Mouse (Mus musculus) fibroblast of lung, adult 2 months (primary cell): ENCODE data around the gene Vdr.
"Not testable (repeated sequence)": the region's sequence is repeated elsewhere in the genome, so short reads cannot be mapped to it uniquely, and the experiment has no call there.

Experiments
- DNase-seq: peaks from one replicate; pipeline ENCODE4 v3.0.0-alpha.2; 2011; ENCODE audit warnings: low read depth

Gene Vdr

DNA sequence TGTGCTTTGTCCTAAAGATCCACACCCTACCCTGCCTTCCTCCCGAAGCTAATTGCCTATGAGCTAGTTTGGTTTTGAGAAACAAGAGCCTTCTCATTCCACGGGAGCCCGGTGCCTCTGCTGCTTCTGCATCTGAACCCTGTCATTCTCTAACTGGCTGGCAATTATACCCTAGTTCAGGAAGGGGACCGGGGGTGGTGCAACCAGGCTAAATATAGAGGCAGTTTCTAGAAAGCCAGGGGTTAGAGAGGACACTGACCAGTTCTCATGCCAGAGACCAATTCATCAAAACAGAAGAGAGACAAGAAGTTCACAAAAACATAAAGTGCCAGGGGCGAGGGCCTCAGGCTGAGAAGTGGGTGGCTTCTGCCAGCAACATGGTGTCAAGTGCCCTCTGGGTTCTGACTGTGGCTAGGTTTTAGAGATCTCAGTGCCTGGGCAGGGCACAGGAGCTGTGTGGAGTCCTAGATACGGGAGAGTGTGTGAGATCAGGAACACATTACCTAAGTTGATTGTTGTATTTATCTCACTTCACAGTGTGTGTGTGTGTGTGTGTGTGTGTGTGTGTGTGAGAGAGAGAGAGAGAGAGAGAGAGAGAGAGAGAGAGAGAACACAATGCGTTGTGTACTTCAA, 31.6 kb downstream of the Vdr start:
- DNase-seq = no peak

- DNase-seq = no peak
These were observed 34.6 kb downstream of the Vdr start for GRCm38 (mm10) chr15:97875784-97876183.

GRCm38 (mm10) chr15:97873717-97874116, 36.7 kb downstream of the Vdr start:
- DNase-seq = no peak

DNA sequence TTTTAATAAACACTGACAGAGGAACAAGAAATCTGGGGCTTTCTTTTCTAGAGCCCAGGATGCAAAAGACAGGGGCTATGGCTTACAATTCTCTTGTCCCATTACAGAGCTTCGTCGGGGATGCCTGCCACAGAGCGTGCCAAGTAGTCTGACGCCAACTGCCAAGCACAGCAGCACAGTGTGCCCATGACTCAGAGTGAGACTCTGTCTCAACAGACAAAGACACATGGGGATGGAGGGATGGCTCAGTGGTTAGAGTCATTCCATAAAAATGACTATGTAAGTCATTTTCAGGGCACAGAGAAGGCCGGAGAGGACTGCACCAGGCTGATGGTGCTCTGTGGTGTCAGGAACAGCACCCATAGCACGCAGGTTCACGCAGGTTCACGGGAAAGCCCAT, 38.3 kb downstream of the Vdr start:
- peak; percentile 20 for DNase-seq

GRCm38 (mm10) chr15:97871055-97872030, 39.1 kb downstream of the Vdr start:
- DNase-seq = peak; percentile 36

- DNase-seq = not testable (repeated sequence)
These were observed 40.3 kb downstream of the Vdr start for GRCm38 (mm10) chr15:97870116-97870515.

DNA sequence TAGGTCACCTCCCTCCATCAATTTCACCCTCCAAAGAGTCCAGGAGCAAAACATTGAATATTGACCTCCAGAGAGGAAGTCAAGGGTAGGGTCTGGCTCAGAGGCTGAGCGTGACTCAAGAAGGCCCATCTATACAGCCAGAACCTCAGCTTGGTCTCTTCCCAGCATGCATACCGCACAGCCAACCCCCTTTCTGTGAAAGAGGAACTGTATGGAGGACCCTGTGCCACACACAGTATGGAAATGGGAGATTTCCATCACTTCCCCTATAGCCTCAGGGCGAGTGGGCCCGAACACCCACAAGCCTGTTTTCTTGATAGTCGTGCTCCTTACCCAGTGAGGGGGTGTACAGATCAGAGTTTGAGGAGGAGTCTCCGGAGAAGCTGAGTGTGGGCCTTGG, 41.4 kb downstream of the Vdr start:
- DNase-seq = no peak

- no peak for DNase-seq
These were observed 44.4 kb downstream of the Vdr start for GRCm38 (mm10) chr15:97865988-97866387.

DNA sequence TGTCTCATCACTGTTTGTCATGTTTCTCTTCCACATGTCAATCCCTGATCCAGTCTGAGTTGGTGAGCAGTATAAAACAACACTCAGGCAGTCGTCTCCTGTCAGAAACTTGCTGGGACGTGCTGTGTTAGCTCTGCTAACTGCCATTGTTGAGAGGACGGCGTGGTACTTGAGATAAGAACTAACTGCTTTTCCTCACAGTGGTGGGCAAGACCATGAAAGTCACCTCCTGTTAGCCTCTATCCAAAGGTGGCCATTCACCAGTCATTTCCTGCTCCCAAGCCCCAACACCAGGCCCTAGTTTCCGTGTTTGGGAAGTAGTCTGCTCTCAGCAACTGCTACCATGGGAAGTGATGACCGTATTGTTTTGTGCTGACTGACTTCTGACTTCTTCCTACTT, 45.3 kb downstream of the Vdr start:
- DNase-seq = no peak

GRCm38 (mm10) chr15:97864361-97865045, 45.9 kb downstream of the Vdr start:
- no peak for DNase-seq

- DNase-seq = no peak
These were observed 46.9 kb downstream of the Vdr start for GRCm38 (mm10) chr15:97863494-97863881.

DNA sequence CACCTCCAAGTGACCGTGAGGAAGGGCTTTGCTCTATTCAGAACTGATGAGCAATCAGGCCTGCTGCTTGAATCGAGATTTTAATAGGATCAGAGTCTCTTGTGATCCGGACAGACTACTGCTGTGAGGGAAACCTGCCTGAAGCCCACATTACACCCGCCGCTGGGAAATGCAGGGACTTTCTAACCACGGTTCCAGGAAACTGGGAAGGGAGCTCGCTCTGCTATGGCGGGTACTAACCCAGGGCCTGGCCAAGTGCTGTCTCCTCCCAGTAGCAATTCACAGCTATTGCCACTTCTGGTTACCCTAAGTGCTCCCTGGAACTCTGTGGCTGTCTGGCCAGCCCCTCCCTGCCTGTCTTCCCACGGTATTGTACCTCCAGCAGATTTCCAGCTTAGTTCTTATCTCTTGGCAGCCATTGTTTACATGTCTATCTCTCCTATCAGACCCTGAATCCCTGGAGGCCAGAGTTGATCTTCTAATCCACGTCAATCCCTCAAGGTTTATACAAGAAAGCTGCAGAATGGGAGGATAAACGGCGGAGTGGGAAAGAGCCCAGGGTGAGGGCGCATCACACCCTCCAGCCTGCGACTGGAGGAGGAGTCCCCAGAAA, 47.4 kb downstream of the Vdr start:
- DNase-seq = no peak

DNA sequence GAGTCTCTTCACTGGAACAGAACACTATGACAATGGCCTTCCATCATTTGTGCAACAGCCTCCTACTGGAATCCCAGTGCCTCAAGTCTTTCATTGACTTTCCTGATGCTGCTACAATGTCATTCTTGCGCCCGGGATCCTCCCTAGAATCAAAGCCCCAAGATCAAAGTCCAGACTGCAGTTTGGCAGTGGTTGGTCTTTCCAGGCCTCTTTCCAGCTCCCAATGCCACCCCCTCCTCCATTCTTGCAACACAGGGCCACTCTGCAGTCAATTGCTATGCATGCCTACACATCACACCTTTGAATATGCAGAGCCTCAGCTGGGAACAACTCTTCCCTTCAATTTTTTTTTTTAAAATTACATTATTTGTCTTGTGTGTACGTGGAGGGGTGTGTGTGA, 50.1 kb downstream of the Vdr start:
- no peak for DNase-seq

- DNase-seq = no peak
These were observed 52.0 kb downstream of the Vdr start for GRCm38 (mm10) chr15:97858431-97858830.

DNA sequence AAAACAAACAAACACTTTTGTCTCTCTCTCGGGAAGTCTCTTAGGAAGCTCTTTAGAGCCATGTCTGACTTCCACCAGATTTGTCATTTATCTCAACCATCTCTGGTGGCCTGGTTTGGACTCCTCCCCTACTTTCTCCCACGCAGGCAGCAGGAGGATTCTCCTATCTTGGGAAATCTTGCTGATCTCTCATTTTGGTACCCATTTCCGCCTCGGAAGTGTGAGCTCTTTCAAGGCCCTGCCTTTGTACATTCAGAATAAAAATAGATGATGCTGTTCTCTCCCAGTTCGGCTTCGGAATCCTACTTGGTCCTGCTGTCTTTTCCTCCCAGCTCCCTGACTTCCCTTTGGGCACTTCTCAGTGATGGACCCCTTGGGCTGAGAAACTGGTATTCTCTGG, 55.9 kb downstream of the Vdr start:
- DNase-seq = no peak

- DNase-seq = no peak
These were observed 56.4 kb downstream of the Vdr start for GRCm38 (mm10) chr15:97854059-97854458.

DNA sequence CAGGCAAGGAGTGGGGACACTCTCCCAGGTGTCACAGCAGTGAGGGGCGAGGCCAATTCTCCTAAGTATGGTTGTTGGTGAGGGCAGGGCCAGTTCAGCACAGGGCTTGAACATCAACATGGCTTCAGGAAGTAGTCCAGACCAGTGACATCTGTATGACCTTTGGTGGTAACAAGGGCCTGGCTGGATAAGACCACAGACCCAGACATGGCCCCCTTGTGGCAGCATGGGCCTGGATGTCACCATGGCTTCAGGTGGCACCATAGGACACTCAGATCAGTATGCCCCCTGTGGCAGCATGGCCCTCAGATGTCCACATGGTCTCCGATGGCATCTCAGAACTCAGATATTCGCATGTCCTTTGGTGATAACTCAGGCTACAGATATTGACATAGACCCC, 58.1 kb downstream of the Vdr start:
- no peak for DNase-seq

- DNase-seq = no peak
These were observed 59.4 kb downstream of the Vdr start for GRCm38 (mm10) chr15:97851011-97851410.

DNA sequence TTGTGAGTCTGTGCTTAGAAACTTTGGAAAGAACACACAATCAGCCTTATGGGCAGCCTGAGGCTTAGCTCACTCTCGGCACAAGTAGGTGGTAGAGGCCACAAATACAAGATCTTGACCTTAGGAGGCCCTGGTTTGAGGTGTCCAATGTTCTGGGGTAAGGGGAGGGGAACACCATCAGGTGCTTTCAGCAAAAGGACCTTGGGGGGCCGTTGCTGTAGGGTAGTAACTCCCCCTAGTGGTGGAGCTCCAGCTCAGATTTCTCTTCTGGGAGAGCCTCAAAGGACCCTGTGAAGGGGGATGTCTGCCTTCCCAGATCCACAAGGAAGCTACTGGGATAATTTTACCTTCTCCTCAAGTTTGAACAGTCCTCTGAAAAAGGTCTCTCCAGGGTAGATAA, 60.0 kb downstream of the Vdr start:
- no peak for DNase-seq

DNA sequence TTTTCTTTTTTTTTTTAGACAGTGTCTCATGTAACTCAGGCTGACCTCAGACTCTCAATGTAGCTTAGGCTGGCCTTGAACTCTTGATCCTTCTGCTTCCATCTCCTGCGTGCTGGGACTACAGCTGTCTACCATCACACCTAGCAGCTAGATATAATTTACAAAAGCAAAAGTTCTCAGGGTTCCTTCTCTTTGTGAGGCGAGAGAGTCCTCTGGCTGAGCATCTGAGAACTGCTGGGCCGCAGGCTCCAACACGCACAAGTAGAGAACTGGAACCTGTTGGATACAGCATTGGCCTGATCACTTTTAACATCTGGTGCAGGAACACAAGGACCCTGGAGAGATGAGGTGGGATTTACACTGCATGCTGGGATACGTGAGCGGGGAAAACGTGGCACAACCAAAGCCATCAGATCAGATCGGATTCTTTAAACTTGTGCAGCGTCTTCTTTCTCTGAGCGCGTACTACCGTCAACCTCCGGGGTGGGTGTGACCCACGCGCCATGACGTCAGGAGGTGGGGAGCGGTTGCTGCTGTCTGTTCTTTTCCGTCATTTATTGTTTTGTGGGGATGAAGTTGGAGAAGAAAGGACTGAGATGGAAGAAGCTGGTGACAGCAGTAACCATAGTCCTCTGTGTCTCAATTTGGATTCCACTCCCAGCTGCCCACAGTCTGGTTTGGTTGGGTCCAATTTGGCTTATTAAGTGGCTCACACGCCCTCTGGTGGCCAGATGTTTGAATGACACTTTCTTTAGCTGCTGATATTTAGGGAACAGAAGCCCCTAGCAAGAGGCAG, 61.1 kb downstream of the Vdr start:
- DNase-seq = no peak

DNA sequence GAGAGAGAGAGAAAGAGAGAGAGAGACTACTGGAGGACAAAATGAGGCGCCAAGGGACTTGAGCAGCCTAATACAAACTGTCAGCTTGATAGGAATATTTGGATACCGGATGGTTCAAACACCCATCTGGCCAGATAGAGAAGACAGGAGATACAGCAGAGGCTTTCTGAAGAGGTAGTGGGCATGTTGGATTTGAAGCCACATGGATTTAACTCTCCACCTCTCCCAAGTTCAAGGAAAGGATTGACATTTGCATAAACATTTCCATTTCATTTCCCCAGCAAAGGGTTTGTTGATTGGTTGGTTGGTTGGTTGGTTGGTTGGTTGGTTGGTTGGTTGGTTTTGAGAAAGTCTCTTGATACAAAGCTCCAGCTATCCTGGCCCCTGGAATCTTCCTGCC, 62.6 kb downstream of the Vdr start:
- no peak for DNase-seq

DNA sequence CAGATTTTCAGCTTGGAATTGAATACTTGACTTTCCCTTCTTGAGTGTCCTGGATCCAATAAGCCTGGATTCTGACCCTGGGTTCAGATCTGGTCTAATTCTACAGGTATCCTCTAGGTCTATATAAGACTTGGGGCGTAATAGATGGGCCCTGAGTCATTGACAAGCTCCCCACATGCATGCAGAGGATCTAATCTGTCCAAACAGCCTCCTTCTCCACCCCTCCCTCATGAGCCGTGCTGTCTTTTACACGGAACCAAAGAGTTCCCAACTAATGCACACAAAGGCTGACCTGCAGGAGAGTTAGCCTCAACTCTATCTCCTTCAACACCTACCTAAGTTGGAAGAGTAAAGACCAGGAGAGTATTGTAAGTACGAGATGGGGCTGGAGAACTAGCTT, 63.1 kb downstream of the Vdr start:
- DNase-seq = no peak
